Mouse (Mus musculus): ENCODE data around the gene Iqce. TPM values are rescaled to one million over a fixed set of nuclear protein-coding genes. Genes with fewer than 3 reads are reported as not detected.

Iqce gene
- polyA plus RNA-seq, 1 experiment = 12.5 TPM

DNA sequence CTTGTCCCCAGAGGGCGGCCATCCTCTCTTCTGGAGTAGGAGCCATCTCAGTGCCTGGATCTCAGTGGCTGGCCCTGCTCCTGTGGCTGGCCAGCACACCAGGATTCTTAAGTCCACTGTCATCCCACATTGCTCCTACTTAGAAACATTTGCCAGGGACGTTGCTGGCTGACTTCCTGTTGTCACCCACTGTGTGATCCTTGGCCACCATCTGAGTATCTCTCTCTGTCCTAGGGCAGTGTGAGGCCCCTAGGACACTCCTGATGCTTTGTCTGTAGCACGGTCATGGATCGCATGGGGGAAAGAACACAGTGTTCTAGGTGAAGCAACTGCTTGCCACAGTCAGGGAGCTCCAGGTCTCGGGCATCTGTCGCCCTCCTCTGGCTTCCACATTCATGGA, 8.1 kb upstream of the Iqce start:
- no peak overlapping the region for H3K27ac ChIP-seq (ENCODE audit: insufficient read depth, low read length)
- no peak overlapping the region for H3K4me3 ChIP-seq (ENCODE audit: extremely low read depth, insufficient read depth, insufficient read length)
- no peak for DNase-seq (ENCODE audit: low read depth in 1 of 2, low spot score in 2 of 2)
- TF ChIP-seq CTCF (IDR thresholded peaks at IDR 0.05; ENCODE audit: extremely low read depth, insufficient read depth, insufficient read length, insufficient replicate concordance) = no peak
- no peak for TF ChIP-seq POLR2A (IDR thresholded peaks at IDR 0.05; ENCODE audit: low read depth, low read length)
- peaks cover 3% of the 10 kb centered on the region; the same call in 1 of the 2 replicates for H3K4me1 ChIP-seq (ENCODE audit: control insufficient read depth, insufficient read depth, insufficient read length)
- 87% methylated on average over 6 of the region's 6 CpGs for WGBS
- H3K27me3 ChIP-seq (ENCODE audit: control insufficient read depth, insufficient read depth, low read length) = no peaks in the 10 kb centered on the region
- peaks cover 45% of the 10 kb centered on the region for H3K36me3 ChIP-seq (ENCODE audit: control insufficient read depth, insufficient read depth, low read length)

DNA sequence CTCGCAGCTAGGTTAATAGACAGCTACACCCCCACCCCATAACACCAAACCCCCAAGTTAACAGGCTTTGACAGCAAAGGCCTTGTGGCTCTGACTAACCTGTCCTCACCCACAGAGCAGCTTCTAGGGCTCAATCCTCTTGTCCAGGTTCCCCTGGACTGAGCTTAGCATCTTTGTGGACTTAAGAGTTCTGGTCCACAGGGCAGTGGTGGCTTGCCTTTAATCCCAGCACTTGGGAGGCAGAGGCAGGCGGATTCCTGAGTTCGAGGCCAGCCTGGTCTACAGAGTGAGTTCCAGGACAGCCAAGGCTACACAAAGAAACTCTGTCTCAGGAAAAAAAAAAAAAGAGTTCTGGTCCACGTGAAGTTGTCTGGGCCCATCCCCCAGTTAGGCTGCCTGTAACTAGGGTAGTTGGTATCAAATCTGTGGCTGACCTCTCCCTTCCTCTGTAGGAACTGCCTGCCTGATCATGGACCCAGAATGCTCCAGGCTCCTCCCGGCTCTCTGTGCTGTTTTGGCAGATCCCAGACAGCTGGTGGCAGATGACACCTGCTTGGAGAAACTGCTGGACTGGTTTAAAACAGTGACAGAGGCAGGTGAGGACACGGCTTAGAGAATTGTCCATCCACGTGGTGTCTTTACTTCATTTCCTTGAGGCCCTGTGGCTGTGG, 3.5 kb upstream of the Iqce start:
- TF ChIP-seq POLR2A (IDR thresholded peaks at IDR 0.05; ENCODE audit: low read depth, low read length) = no peak
- TF ChIP-seq CTCF (IDR thresholded peaks at IDR 0.05; ENCODE audit: extremely low read depth, insufficient read depth, insufficient read length, insufficient replicate concordance) = no peak
- DNase-seq (ENCODE audit: low read depth in 1 of 2, low spot score in 2 of 2) = no peak
- Histone ChIP-seq H3K4me3 (ENCODE audit: extremely low read depth, insufficient read depth, insufficient read length) (peak overlapping the region; percentile 66), H3K4me1 (ENCODE audit: control insufficient read depth, insufficient read depth, insufficient read length) (peaks cover 16% of the 10 kb centered on the region; the same call in 1 of the 2 replicates), H3K27me3 (ENCODE audit: control insufficient read depth, insufficient read depth, low read length) (no peaks in the 10 kb centered on the region), H3K36me3 (ENCODE audit: control insufficient read depth, insufficient read depth, low read length) (peaks cover 5% of the 10 kb centered on the region), H3K27ac (ENCODE audit: insufficient read depth, low read length) (peak overlapping the region; percentile 79)
- WGBS = 47% methylated on average over 7 of the region's 7 CpGs

DNA sequence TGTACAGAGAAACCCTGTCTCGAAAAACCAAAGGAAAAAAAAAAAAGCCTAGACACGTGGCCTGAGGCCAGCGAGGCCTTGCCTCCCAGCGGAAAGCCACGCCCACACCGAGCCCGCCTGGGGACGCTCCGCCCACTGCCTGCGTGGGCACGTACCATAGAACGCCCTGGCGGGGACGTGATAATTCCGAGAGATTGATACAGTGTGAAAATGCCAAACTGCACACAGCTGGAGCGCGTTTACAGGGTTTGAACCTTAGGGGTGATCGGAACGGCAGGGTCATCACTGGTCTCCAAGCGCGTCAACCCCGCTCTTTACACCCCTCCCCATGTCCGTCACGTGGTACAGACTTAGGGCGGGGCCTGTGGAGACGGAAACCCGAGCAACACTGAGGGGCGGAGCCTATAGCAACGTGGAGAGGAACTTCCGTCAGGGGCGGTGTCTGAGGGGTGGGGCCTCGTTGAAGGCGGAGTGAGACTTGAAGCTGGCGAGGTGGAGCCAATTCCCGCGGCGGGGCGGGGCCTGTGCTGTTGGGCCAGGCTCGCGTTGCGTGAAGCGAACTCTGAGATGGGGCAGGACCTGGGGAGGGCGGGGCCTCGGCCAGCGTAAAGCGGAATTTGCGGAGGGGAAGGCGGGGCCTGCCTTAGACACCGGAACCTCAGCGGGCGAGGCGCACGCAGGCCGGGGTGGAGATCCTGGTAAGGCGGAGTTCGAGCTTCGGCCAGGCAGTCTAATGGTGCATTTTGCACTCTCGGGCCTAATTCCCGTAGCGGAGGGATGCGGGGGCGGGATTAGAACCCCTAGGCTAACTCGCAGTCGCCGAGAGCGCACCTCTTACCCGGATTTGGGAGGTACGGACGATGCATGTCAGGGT, 2.4 kb upstream of the Iqce start, which contains the start of gene Brat1:
Gene Brat1, plus strand, starts transcription at position 634 of the 874 bp plus-strand sequence.
- peak within 1 kb of the TSS; percentile 96 for H3K27ac ChIP-seq (ENCODE audit: insufficient read depth, low read length)
- H3K36me3 ChIP-seq (ENCODE audit: control insufficient read depth, insufficient read depth, low read length) = no peaks in the 10 kb centered on the region
- peaks cover 16% of the 10 kb centered on the region; the same call in 1 of the 2 replicates for H3K4me1 ChIP-seq (ENCODE audit: control insufficient read depth, insufficient read depth, insufficient read length)
- under 1% methylated on average over 67 of the region's 69 CpGs for WGBS
- DNase-seq (ENCODE audit: low read depth in 1 of 2, low spot score in 2 of 2) = peak; percentile 99 to 100
- TF ChIP-seq CTCF (IDR thresholded peaks at IDR 0.05; ENCODE audit: extremely low read depth, insufficient read depth, insufficient read length, insufficient replicate concordance) (no peak), POLR2A (IDR thresholded peaks at IDR 0.05; ENCODE audit: low read depth, low read length) (peak; percentile 86)
- H3K27me3 ChIP-seq (ENCODE audit: control insufficient read depth, insufficient read depth, low read length) = no peaks in the 10 kb centered on the region
- H3K4me3 ChIP-seq (ENCODE audit: extremely low read depth, insufficient read depth, insufficient read length) = peak within 1 kb of the TSS; percentile 67

DNA sequence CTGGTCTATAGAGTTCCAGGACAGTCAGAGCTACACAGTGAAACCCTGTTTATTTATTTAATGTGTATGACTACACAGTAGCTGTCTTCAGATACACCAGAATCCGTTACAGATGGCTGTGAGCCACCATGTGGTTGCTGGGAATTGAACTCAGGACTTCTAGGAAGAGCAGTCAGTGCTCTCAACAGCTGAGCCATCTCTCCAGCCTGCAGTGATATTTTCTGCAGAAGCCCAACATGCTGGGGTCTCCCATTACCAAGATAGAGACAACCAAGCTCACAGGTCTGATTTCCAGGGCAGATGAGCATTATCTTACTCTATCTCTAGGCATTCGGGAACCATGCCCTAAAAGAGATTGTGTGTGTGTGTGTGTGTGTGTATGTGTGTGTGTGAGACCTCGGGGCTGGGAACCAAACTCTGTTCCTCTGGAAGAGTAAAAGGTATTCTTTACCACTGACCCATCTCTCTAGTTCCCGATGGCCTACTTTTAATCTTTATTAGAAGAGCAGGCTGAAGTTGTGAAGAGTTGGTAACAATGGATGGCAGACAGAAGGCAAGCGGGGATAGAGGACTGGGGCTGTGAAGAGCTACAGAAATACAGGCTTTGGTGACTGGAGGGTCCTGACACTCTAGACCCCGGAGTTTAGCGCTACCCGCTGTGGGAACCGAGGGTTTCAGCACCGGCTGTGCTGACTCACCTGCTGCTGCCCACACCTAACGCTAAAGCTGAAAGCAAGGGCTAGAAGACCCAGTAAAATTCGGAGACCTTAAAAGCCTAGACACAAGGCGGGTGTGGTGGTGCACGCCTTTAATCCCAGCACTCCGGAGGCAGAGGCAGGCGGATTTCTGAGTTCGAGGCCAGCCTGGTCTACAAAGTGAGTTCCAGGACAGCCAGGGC, 1.6 kb upstream of the Iqce start:
- H3K4me3 ChIP-seq (ENCODE audit: extremely low read depth, insufficient read depth, insufficient read length) = no peak overlapping the region
- no peaks in the 10 kb centered on the region for H3K36me3 ChIP-seq (ENCODE audit: control insufficient read depth, insufficient read depth, low read length)
- peak overlapping the region; percentile 96; the same call in 1 of the 2 replicates for H3K27ac ChIP-seq (ENCODE audit: insufficient read depth, low read length)
- no peak for TF ChIP-seq POLR2A (IDR thresholded peaks at IDR 0.05; ENCODE audit: low read depth, low read length)
- no peak for DNase-seq (ENCODE audit: low read depth in 1 of 2, low spot score in 2 of 2)
- H3K27me3 ChIP-seq (ENCODE audit: control insufficient read depth, insufficient read depth, low read length) = no peaks in the 10 kb centered on the region
- H3K4me1 ChIP-seq (ENCODE audit: control insufficient read depth, insufficient read depth, insufficient read length) = peaks cover 16% of the 10 kb centered on the region; the same call in 1 of the 2 replicates
- WGBS = 24% methylated on average over 17 of the region's 17 CpGs

DNA sequence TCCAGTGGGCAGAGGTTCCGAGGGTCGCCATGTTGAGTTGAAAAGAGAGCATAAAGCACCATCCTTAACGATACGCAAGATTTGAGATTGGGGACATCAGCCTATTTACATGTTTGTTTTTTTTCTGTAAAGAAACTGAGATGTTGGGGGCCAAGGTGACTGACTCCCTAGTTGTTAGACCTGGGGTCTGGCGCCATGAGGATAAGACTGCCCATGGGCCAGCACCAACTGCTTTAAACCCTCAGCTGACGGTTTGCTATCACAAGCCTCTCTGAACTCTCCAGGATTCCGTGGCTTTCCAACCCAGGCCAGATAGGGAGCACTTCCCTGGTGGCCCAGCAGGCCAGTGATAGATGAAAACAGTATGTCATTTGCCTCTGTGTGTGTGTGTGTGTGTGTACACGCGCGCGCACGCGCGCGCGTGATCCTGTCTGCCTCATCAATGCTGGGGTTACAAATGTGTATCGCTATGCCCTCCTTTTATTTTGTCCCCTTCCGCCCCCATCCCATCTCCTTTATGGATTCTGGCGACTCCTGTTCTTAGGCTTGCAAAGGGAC, 519 bp upstream of the Iqce start:
- Histone ChIP-seq H3K27ac (ENCODE audit: insufficient read depth, low read length) (peak overlapping the region; percentile 29; the same call in 1 of the 2 replicates), H3K4me3 (ENCODE audit: extremely low read depth, insufficient read depth, insufficient read length) (peak overlapping the region; percentile 85; the same call in 1 of the 2 replicates), H3K27me3 (ENCODE audit: control insufficient read depth, insufficient read depth, low read length) (no peaks in the 10 kb centered on the region), H3K4me1 (ENCODE audit: control insufficient read depth, insufficient read depth, insufficient read length) (peaks cover 16% of the 10 kb centered on the region; the same call in 1 of the 2 replicates), H3K36me3 (ENCODE audit: control insufficient read depth, insufficient read depth, low read length) (no peaks in the 10 kb centered on the region)
- DNase-seq (ENCODE audit: low read depth in 1 of 2, low spot score in 2 of 2) = no peak
- WGBS = 90% methylated on average over 19 of the region's 19 CpGs
- TF ChIP-seq POLR2A (IDR thresholded peaks at IDR 0.05; ENCODE audit: low read depth, low read length) (no peak), CTCF (IDR thresholded peaks at IDR 0.05; ENCODE audit: extremely low read depth, insufficient read depth, insufficient read length, insufficient replicate concordance) (no peak)

DNA sequence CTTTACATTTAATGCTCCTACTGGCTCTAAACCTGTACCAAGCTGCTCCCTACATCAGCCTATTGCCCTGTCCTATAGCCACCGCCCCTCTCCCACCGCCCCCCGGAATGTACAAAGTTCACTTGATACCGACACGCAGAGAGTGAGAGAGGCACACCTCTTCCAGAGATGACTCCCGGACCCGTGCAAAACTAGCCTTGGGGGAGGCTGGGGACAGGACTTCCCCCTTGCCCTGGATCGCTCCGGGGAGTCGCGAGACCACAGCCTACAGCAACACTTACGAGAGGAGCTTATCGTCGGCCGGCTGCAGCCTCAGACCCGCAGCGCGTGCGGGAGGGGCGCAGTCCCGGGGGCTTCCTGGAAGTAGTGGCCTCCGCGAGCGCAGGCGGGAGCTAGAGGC, 517 bp downstream of the Iqce start:
- peaks cover 16% of the 10 kb centered on the region; the same call in 1 of the 2 replicates for H3K4me1 ChIP-seq (ENCODE audit: control insufficient read depth, insufficient read depth, insufficient read length)
- WGBS = 0% methylated on average over 25 of the region's 25 CpGs
- H3K27ac ChIP-seq (ENCODE audit: insufficient read depth, low read length) = peak overlapping the region; percentile 73

More for the DNA sequence above, 517 bp downstream of the Iqce start:
- DNase-seq (ENCODE audit: low read depth in 1 of 2, low spot score in 2 of 2) = no peak
- Histone ChIP-seq H3K27me3 (ENCODE audit: control insufficient read depth, insufficient read depth, low read length) (no peaks in the 10 kb centered on the region), H3K36me3 (ENCODE audit: control insufficient read depth, insufficient read depth, low read length) (no peaks in the 10 kb centered on the region; the same call in 1 of the 2 replicates), H3K4me3 (ENCODE audit: extremely low read depth, insufficient read depth, insufficient read length) (peak overlapping the region; percentile 85)
- TF ChIP-seq CTCF (IDR thresholded peaks at IDR 0.05; ENCODE audit: extremely low read depth, insufficient read depth, insufficient read length, insufficient replicate concordance) = no peak
- TF ChIP-seq POLR2A (IDR thresholded peaks at IDR 0.05; ENCODE audit: low read depth, low read length) = no peak
